Mouse (Mus musculus) liver, embryonic 14.5 days (tissue): ENCODE measurements around the gene Bcl9. TPM values are rescaled to one million over a fixed set of nuclear protein-coding genes. Genes with fewer than 3 reads are reported as not detected.

Experiments used
- ATAC-seq: fragments of 200-750 bp; cut with Nextera tagmentation; 2 replicates; pipeline ENCODE4 v1.8.0; 2017; ENCODE audit warnings: moderate number of reproducible peaks, mild to moderate bottlenecking, moderate library complexity; ENCODE audit not compliant: insufficient read depth
- DNase-seq, 3 experiments: peaks; one replicate each; pipeline ENCODE4 v3.0.0-alpha.2; 2012 to 2013; ENCODE audit warnings: low read depth in 3 of 3, low spot score in 3 of 3
- H3K27ac ChIP-seq: fragments of 300-500 bp; sonication (generic); 2 replicates; pipeline ENCODE4 v1.5.1; 2014; ENCODE audit warnings: moderate library complexity, mild to moderate bottlenecking, control low read depth, inconsistent platforms
- H3K27me3 ChIP-seq: fragments of 300-500 bp; sonication (generic); 2 replicates; pipeline ENCODE4 v1.6.1; 2014; ENCODE audit warnings: mild to moderate bottlenecking, low read length, moderate library complexity; ENCODE audit not compliant: control insufficient read depth, insufficient read depth
- H3K36me3 ChIP-seq: fragments of 300-500 bp; sonication (generic); replicated peaks from 2 replicates; pipeline ENCODE4 v1.6.1; 2014; ENCODE audit warnings: low read depth; ENCODE audit not compliant: control insufficient read depth, insufficient read depth
- H3K4me1 ChIP-seq, 2 experiments: fragments of 200-500 bp in 1 of 2; fragments of 300-500 bp in 1 of 2; sonication (generic) in 1 of 2; replicated peaks; 2 replicates each; pipeline ENCODE4 v1.6.1; 2012 to 2014; ENCODE audit warnings: antibody characterized with exemption in 1 of 2, inconsistent platforms in 1 of 2, low read length in 1 of 2; ENCODE audit not compliant: control insufficient read depth in 2 of 2, insufficient read depth in 2 of 2
- H3K4me2 ChIP-seq: fragments of 300-500 bp; sonication (generic); 2 replicates; pipeline ENCODE4 v1.6.1; 2014; ENCODE audit warnings: low read depth, mild to moderate bottlenecking, control low read depth, moderate library complexity
- H3K4me3 ChIP-seq, 2 experiments: fragments of 200-500 bp in 1 of 2; fragments of 300-500 bp in 1 of 2; sonication (generic) in 1 of 2; 2 replicates each; pipeline ENCODE4 v1.5.1; 2012 to 2014; ENCODE audit warnings: low read depth in 2 of 2, low read length in 2 of 2, mild to moderate bottlenecking in 2 of 2, control low read depth in 1 of 2, inconsistent platforms in 1 of 2, moderate library complexity in 1 of 2; ENCODE audit not compliant: insufficient read depth in 1 of 2
- H3K9ac ChIP-seq: fragments of 300-500 bp; sonication (generic); replicated peaks from 2 replicates; pipeline ENCODE4 v1.6.1; 2014; ENCODE audit warnings: mild to moderate bottlenecking, control low read depth, moderate library complexity
- H3K9me3 ChIP-seq: fragments of 300-500 bp; sonication (generic); 2 replicates; pipeline ENCODE4 v1.6.1; 2016; ENCODE audit warnings: low read length, mixed read lengths; ENCODE audit not compliant: control insufficient read depth
- CTCF ChIP-seq: IDR thresholded peaks from 2 replicates; pipeline ENCODE4 v1.5.1; 2016; ENCODE audit warnings: antibody characterized with exemption, low read depth, control low read depth
- EP300 ChIP-seq: IDR thresholded peaks from 2 replicates; pipeline ENCODE4 v1.6.1; 2016; ENCODE audit warnings: antibody characterized with exemption, low read depth
- WGBS: fragments of 180-500 bp; shearing (Covaris S2); extraction: QIAGEN DNeasy Blood & Tissue Kit; methylation state at CpG from one replicate; pipeline ENCODE4 v1.1.7; 2014; ENCODE audit not compliant: insufficient replicate concordance; 5-methylcytosine and 5-hydroxymethylcytosine counted together
- polyA plus RNA-seq, 2 experiments: library from polyadenylated mRNA; depleted of rRNA in 1 of 2; stranded (reverse) in 1 of 2; unstranded in 1 of 2; fragments of >200 nt; fragmentation: Nextera tagmentation in 1 of 2; extraction: Ambion mirVana in 1 of 2; gene quantifications; 2 replicates each; pipeline versions ENCODE4 v1.2.1 to v1.2.3; 2012 to 2014

Gene Bcl9
- polyA plus RNA-seq, 2 experiments = 1.6 to 2.4 TPM

DNA sequence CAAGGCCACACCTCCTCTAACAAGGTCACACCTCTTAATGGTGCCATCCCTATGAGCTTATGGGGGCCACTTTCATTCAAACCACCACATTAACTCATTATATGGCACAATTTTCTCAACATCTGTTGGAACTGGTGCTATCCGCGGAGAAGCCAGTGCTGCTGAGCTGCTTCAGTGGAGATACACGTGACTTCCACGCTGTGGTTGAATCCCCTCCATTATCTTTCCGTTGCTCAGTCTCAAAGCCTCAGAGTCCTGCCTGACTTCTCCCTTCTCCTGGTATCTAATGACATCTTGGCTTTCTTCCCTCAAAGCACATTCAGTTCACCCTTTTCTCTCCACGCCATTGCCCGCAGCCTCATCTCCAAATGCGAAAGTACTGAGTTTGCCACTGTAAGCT is 101.1 kb downstream of the Bcl9 start:
- no peak overlapping the region for H3K27ac ChIP-seq
- H3K9me3 ChIP-seq = no peaks in the 10 kb centered on the region
- no peak overlapping the region for H3K9ac ChIP-seq
- no peak overlapping the region for H3K4me2 ChIP-seq
- WGBS = 62% methylated on average over 8 of the region's 8 CpGs
- H3K4me3 ChIP-seq = no peak overlapping the region
- H3K27me3 ChIP-seq = no peaks in the 10 kb centered on the region
- TF ChIP-seq CTCF = no peak
- no peak for TF ChIP-seq EP300
- ATAC-seq (no peak), DNase-seq (no peak)
- no peaks in the 10 kb centered on the region for H3K36me3 ChIP-seq
- H3K4me1 ChIP-seq = 0 out of 4 replicates have a peak, but pooled peaks cover 0 to 3% of the 10 kb centered on the region in 2 experiments

DNA sequence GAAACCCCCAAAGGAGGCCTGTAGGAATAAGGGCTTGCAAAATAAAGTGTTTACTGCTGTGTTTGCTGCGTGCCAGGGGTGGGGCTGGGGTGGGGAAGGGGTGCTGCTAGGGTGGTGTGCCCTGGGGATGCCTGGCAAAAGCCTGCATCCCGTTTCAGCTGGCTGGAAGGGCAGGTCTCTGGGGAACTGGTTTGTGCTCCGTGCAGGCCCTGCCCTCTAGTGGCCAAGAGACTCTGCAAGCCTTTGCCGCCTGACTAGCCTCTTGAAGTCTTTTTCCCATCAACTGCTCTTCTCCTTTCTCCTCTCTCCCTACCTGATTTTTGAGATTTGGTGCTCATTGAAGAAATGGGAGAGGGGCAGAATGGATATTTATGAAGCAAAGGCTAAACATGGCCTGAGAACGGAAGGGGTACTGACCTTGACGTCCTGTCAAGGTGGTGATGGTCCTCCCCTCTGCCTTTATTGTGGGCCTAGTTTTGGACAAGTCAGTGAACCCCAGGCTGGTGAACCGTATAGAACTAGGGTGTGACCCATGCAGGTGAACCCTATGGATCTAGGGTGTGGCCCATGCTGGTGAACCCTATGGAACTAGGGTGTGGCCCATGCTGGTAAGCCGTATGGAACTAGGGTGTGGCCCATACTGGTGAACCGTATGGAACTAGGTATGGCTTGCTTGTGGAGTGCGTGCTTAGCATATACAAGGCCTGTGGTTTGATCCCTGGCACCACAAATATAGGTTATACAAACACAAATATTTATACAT is 112.4 kb downstream of the Bcl9 start:
- TF ChIP-seq EP300 = no peak
- peak; percentile 88 for TF ChIP-seq CTCF
- H3K4me1 ChIP-seq = no peaks in the 10 kb centered on the region
- no peaks in the 10 kb centered on the region for H3K27me3 ChIP-seq
- no peak overlapping the region for H3K9ac ChIP-seq
- H3K4me3 ChIP-seq = no peak overlapping the region
- no peaks in the 10 kb centered on the region for H3K36me3 ChIP-seq
- H3K4me2 ChIP-seq = no peak overlapping the region
- WGBS = 32% methylated on average over 10 of the region's 10 CpGs
- no peaks in the 10 kb centered on the region for H3K9me3 ChIP-seq
- ATAC-seq (no peak), DNase-seq (peak in 1 of 3 experiments; percentile 9)
- H3K27ac ChIP-seq = no peak overlapping the region

DNA sequence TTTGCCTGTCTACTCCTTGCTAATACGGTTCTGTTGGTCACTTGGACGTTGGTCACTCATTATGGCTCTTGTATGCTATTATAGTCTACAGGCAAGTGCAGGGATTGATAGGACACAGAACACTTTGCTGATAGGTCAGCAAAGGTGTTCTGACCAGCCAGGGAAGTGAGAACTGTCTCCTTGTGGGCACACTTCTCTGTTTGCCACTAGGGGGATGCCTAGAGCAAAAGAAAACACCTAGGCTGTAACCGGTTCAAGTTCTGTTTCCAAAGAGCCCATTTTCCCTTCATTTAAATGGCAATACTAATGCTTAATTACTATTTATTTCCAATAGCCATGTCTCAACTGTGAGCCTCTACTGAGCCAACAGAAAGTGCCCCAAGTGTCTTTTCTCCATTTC is 113.9 kb downstream of the Bcl9 start:
- H3K36me3 ChIP-seq = no peaks in the 10 kb centered on the region
- DNase-seq (no peak), ATAC-seq (no peak)
- no peak overlapping the region for H3K4me2 ChIP-seq
- peak; percentile 46; the same call in 1 of the 2 replicates for TF ChIP-seq CTCF
- no peak for TF ChIP-seq EP300
- no peaks in the 10 kb centered on the region for H3K4me1 ChIP-seq
- no peak overlapping the region for H3K27ac ChIP-seq
- no peaks in the 10 kb centered on the region for H3K9me3 ChIP-seq
- H3K4me3 ChIP-seq = no peak overlapping the region
- no peak overlapping the region for H3K9ac ChIP-seq
- 22% methylated on average over 3 of the region's 3 CpGs for WGBS
- no peaks in the 10 kb centered on the region for H3K27me3 ChIP-seq

DNA sequence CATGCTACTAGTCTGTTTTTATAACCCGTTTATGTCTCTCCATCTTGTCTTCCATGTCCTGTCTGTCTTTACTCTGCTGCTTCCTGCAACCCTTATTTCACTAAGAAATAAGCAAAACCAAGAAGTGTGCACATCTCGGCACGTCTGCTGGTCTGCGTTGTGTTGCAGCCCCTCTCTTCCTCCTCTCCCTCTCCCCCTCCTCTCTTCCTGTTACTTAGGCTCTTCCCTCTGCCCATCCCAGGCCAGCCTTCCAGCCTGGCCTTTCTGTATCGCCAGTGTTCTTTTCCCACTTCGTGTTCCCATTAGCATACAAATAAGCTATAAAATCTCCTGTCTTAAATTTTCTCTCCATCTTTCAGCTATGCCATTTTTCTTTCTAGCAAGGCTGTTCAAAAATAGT is 117.2 kb downstream of the Bcl9 start:
- Histone ChIP-seq H3K36me3 (peaks cover 3% of the 10 kb centered on the region), H3K9ac (no peak overlapping the region), H3K27me3 (no peaks in the 10 kb centered on the region), H3K4me3 (no peak overlapping the region), H3K4me1 (no peaks in the 10 kb centered on the region), H3K4me2 (no peak overlapping the region), H3K27ac (no peak overlapping the region), H3K9me3 (no peaks in the 10 kb centered on the region)
- WGBS = 25% methylated on average over 6 of the region's 6 CpGs
- DNase-seq (no peak), ATAC-seq (no peak)
- TF ChIP-seq CTCF (no peak), EP300 (no peak)

DNA sequence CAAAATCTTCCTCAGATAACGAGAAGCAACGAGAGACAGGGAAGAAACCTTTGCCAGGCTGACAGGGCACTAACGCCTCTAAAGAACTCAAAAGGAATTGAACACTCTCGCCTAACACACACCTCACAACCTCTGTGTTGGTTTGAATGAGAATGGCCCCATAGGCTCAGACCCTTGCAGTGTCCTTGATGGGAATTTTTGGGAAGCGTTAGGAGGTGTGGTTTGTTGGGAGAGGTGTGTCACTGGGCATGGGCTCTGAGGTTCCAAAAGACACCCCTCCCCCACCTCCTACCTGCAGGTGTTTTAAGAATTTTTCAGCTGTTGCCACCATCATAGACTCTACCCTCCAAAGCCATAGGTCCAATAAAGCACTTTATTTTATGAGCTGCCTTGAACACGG is 118.8 kb downstream of the Bcl9 start:
- Histone ChIP-seq H3K4me3 (no peak overlapping the region), H3K4me1 (no peaks in the 10 kb centered on the region), H3K36me3 (peaks cover 3% of the 10 kb centered on the region), H3K9ac (no peak overlapping the region), H3K9me3 (no peaks in the 10 kb centered on the region), H3K27ac (no peak overlapping the region), H3K4me2 (no peak overlapping the region), H3K27me3 (no peaks in the 10 kb centered on the region)
- TF ChIP-seq EP300 = no peak
- TF ChIP-seq CTCF = no peak
- DNase-seq (no peak), ATAC-seq (no peak)
- 51% methylated on average over 6 of the region's 6 CpGs for WGBS
